Mouse (Mus musculus) neural tube, embryonic 11.5 days (tissue): ENCODE results near the gene Pigt. TPM values are rescaled to one million over a fixed set of nuclear protein-coding genes. Genes with fewer than 3 reads are reported as not detected.

Experiments used
- ATAC-seq: fragments of 200-750 bp; cut with Nextera tagmentation; 2 replicates; pipeline ENCODE4 v1.8.0; 2017; ENCODE audit warnings: moderate number of reproducible peaks, mild to moderate bottlenecking, moderate TSS enrichment, moderate library complexity; ENCODE audit not compliant: insufficient read depth, low FRiP score, low TSS enrichment
- DNase-seq: peaks from one replicate; pipeline ENCODE4 v3.0.0-alpha.2; 2015; ENCODE audit warnings: low spot score
- H3K27ac ChIP-seq: fragments of 300-500 bp; sonication (generic); 2 replicates; pipeline ENCODE4 v1.5.1; 2014; ENCODE audit warnings: low read depth, mild to moderate bottlenecking, low read length
- H3K27me3 ChIP-seq: fragments of 300-500 bp; sonication (generic); 2 replicates; pipeline ENCODE4 v1.6.1; 2014; ENCODE audit warnings: mild to moderate bottlenecking, low read length, mixed read lengths; ENCODE audit not compliant: control insufficient read depth, insufficient read depth
- H3K36me3 ChIP-seq: fragments of 300-500 bp; sonication (generic); 2 replicates; pipeline ENCODE4 v1.6.1; 2014; ENCODE audit warnings: mild to moderate bottlenecking, low read length, moderate library complexity, mixed read lengths; ENCODE audit not compliant: control insufficient read depth, insufficient read depth
- H3K4me1 ChIP-seq: fragments of 300-500 bp; sonication (generic); 2 replicates; pipeline ENCODE4 v1.6.1; 2014; ENCODE audit warnings: low read length, mixed read lengths; ENCODE audit not compliant: control insufficient read depth, insufficient read depth
- H3K4me2 ChIP-seq: fragments of 300-500 bp; sonication (generic); 2 replicates; pipeline ENCODE4 v1.6.1; 2014; ENCODE audit warnings: low read depth, mild to moderate bottlenecking, moderate library complexity
- H3K4me3 ChIP-seq: fragments of 300-500 bp; sonication (generic); 2 replicates; pipeline ENCODE4 v1.5.1; 2014; ENCODE audit warnings: low read depth, low read length
- H3K9ac ChIP-seq: fragments of 300-500 bp; sonication (generic); 2 replicates; pipeline ENCODE4 v1.6.1; 2014; ENCODE audit warnings: mild to moderate bottlenecking, low read length
- H3K9me3 ChIP-seq: fragments of 300-500 bp; sonication (generic); 2 replicates; pipeline ENCODE4 v1.6.1; 2016; ENCODE audit warnings: low read length; ENCODE audit not compliant: control insufficient read depth
- WGBS: fragments of 180-500 bp; shearing (Covaris S2); extraction: QIAGEN DNeasy Blood & Tissue Kit; methylation state at CpG from one replicate; pipeline ENCODE4 v1.1.7; 2014; 5-methylcytosine and 5-hydroxymethylcytosine counted together
- polyA plus RNA-seq: library from polyadenylated mRNA; unstranded; fragments of >200 nt; fragmentation: Nextera tagmentation; extraction: Ambion mirVana; gene quantifications from 2 replicates; pipeline ENCODE4 v1.2.1, GENCODE M21; 2014

Pigt gene
- polyA plus RNA-seq, 1 experiment from 2014 or later = 57.4 TPM

DNA sequence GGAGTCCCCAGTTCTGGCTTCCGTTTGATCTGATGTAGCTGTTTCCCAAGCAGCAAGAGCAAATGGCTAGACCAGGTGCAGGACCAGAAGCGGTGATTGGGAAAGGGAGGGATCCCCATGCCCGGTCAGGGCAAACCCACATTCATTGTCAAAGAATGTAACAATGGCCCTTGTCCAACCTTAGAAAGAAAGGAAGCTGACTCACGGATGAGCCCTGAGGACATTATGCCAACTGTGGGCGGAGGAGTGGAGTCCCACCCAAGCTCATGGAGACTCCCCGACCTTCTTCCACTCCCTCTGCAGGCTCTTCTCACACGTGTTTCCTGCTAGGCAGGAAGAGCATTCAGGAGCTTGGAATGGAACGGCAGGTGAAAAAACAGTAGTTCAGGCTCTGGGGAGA is 16.1 kb downstream of the Pigt start:
- H3K9ac ChIP-seq = no peak overlapping the region
- H3K4me1 ChIP-seq = no peaks in the 10 kb centered on the region
- H3K36me3 ChIP-seq = no peaks in the 10 kb centered on the region
- H3K4me3 ChIP-seq = no peak overlapping the region
- WGBS = 70% methylated on average over 8 of the region's 8 CpGs
- H3K27ac ChIP-seq = no peak overlapping the region
- no peaks in the 10 kb centered on the region for H3K27me3 ChIP-seq
- H3K9me3 ChIP-seq = no peaks in the 10 kb centered on the region
- no peak overlapping the region for H3K4me2 ChIP-seq
- no peak for ATAC-seq
- no peak for DNase-seq

DNA sequence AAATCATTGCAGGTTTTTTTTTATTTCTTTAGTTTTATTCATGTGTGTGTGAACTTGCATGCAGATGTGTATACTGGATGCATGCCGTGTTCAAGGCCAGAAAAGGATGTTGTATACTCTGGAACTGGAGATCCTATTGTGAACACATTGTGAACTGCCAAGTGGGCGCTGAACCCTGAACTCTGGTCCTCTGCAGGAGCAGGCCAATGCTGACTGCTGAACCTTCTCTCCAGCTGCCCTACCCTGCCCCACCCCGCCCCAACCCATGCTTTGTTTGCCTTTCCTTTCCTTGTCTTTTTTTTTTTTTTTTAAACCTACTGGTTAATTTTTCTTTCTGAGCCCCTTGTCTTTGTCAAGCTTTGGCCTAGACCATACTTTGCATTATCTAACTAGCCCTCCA is 17.6 kb downstream of the Pigt start:
- H3K36me3 ChIP-seq = no peaks in the 10 kb centered on the region
- H3K4me1 ChIP-seq = no peaks in the 10 kb centered on the region
- H3K4me2 ChIP-seq = no peak overlapping the region
- H3K4me3 ChIP-seq = no peak overlapping the region
- ATAC-seq (no peak), DNase-seq (no peak)
- no peak overlapping the region for H3K9ac ChIP-seq
- no peaks in the 10 kb centered on the region for H3K9me3 ChIP-seq
- H3K27ac ChIP-seq = no peak overlapping the region
- H3K27me3 ChIP-seq = no peaks in the 10 kb centered on the region
- WGBS = 91% methylated on average over 3 of the region's 3 CpGs

DNA sequence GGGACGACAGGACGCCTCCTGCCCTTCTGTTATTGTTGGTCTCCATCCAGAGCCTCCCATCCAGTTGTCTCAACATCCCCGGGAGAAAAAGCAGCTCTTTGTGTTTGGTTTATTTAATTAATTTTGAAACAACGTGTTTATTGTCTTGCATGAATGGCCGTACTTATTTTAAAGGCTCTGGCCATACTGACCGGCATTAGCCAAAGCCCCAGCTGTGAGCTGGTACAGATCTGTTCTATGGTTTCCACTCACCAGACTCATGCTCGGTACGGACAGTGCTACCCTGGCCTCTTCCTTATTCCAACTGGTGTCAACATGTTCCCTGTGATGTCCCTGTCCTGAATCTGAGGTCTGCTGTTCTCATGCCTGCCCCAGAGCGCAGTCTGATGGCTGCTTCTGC is 18.6 kb downstream of the Pigt start:
- Histone ChIP-seq H3K36me3 (no peaks in the 10 kb centered on the region), H3K4me1 (no peaks in the 10 kb centered on the region), H3K9me3 (no peaks in the 10 kb centered on the region), H3K9ac (no peak overlapping the region), H3K4me2 (no peak overlapping the region), H3K27me3 (no peaks in the 10 kb centered on the region), H3K27ac (no peak overlapping the region), H3K4me3 (no peak overlapping the region)
- DNase-seq (no peak), ATAC-seq (no peak)
- 84% methylated on average over 9 of the region's 9 CpGs for WGBS

DNA sequence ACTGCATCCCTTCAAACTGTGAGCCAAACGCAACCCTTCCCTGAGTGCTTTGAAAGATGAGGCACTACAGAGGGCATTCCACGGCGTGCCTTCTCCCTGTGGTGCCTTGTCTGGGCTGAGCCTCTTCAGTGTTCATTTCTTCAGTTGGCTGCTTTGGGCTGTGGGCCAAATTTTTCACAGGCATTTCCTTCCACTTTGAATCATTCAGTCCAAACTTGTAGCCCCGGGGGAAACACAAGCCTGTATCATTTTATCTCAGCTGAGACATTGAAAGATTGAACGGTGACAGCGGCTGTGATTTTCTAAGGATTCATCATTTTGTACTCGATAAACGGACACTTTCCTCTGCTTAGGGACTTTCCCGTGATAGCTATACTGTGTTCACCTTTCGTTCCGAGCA is 19.3 kb downstream of the Pigt start:
- ATAC-seq (no peak), DNase-seq (no peak)
- Histone ChIP-seq H3K9me3 (no peaks in the 10 kb centered on the region), H3K27ac (no peak overlapping the region), H3K9ac (no peak overlapping the region), H3K4me3 (no peak overlapping the region), H3K36me3 (no peaks in the 10 kb centered on the region), H3K27me3 (no peaks in the 10 kb centered on the region), H3K4me1 (no peaks in the 10 kb centered on the region), H3K4me2 (no peak overlapping the region)
- 92% methylated on average over 11 of the region's 11 CpGs for WGBS

- peak; percentile 51 for DNase-seq
- no peak overlapping the region for H3K4me2 ChIP-seq
- H3K9me3 ChIP-seq = no peaks in the 10 kb centered on the region
- no peak overlapping the region for H3K4me3 ChIP-seq
- ATAC-seq = no peak
- no peak overlapping the region for H3K27ac ChIP-seq
- H3K27me3 ChIP-seq = no peaks in the 10 kb centered on the region
- no peaks in the 10 kb centered on the region for H3K36me3 ChIP-seq
- 25% methylated on average over 7 of the region's 10 CpGs for WGBS
- H3K4me1 ChIP-seq = no peaks in the 10 kb centered on the region
- H3K9ac ChIP-seq = no peak overlapping the region
Measured at GRCm38 (mm10) chr2:164517485-164518221, 20.3 kb downstream of the Pigt start.

DNA sequence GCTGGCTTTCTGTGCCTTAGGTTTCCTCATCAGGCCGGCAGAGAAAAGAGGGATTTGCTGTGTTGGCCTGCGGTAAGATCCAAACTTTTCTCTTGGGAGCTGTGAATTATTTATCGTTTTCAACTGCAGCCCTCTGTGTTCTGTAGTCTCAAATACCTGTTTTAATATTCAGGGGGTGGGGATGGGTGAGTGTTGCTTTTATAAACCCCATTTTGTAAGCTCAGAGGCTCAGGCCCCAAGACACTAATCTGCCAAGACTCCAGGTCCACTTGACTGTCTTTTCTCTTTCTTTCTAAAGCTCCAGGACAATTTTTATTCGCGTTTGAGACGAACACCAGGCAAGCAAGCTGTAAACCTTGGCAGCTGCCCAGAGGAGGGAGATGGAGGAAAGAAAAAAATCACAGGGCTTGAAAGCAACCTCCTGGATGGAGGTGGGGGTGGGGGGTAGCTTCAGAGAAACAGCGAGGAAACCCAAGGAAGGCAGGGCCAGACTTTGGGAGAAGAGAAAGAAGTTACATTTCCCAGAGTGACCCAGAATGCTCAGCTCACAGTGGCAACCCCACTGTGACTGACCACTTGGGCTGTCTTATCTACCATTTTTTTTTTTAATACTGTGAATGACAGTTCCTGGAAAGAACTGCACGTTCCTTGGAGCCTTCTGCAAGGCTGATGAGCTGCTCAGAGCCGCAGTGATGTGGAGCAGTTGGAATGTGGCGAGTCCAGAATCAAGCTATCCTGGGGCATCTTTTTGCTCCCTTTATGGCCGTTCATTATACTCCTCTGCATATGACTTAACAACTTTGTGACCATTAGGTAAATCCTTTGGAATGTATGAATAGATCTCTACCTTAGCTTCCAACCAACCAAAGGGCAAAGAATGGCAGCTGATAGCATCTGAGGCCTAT is 21.2 kb downstream of the Pigt start:
- Histone ChIP-seq H3K4me2 (no peak overlapping the region), H3K27me3 (no peaks in the 10 kb centered on the region), H3K36me3 (no peaks in the 10 kb centered on the region), H3K4me1 (no peaks in the 10 kb centered on the region), H3K27ac (no peak overlapping the region), H3K9me3 (no peaks in the 10 kb centered on the region), H3K4me3 (no peak overlapping the region), H3K9ac (no peak overlapping the region)
- DNase-seq (no peak), ATAC-seq (no peak)
- 72% methylated on average over 11 of the region's 11 CpGs for WGBS

DNA sequence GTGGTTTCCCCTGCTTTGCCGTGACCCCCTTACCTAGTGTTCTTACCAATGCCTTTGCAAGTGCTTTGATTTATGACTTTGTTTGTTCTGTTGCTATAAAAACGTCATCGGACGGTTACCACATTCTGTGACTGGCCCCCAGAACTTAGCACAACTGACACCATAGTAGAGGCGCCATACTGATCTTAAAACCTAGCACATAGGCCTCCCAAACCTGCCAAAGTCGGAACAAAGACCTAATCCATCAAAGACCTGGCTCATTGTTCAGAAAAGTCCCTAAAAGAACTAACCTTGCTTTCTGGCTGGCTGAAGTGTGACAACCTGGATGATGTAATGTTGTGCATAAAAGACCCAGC is 21.8 kb downstream of the Pigt start:
- Histone ChIP-seq H3K4me3 (no peak overlapping the region), H3K4me1 (no peaks in the 10 kb centered on the region), H3K36me3 (no peaks in the 10 kb centered on the region), H3K4me2 (no peak overlapping the region), H3K27me3 (no peaks in the 10 kb centered on the region), H3K9ac (no peak overlapping the region), H3K27ac (no peak overlapping the region), H3K9me3 (no peaks in the 10 kb centered on the region)
- 57% methylated on average over 6 of the region's 6 CpGs for WGBS
- ATAC-seq (no peak), DNase-seq (no peak)

DNA sequence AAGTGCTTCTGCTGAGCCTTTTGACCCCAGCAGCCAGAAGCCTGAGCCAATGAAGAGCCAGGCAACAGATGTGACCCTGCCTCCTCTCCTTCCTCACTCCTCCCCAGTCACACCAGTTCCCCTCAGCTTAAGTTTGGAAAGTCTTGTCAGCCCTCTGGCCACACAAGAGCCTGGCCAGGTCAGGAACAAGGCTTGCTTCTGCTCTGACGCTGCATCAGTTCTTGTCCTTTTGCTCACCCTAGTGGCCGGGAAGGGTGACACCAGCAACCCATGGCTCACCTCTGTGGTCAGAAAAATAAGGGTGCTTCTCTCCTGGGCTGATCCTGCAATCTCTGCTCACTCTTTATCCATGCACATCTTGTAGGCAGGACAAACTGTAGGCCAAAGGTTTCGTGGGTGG is 23.5 kb downstream of the Pigt start:
- Histone ChIP-seq H3K4me3 (no peak overlapping the region), H3K4me2 (no peak overlapping the region), H3K9ac (no peak overlapping the region), H3K4me1 (no peaks in the 10 kb centered on the region), H3K9me3 (no peaks in the 10 kb centered on the region), H3K27me3 (no peaks in the 10 kb centered on the region), H3K27ac (no peak overlapping the region), H3K36me3 (no peaks in the 10 kb centered on the region)
- DNase-seq (peak; percentile 53), ATAC-seq (no peak)
- WGBS = 16% methylated on average over 3 of the region's 3 CpGs

- WGBS = 16% methylated on average over 11 of the region's 11 CpGs
- Histone ChIP-seq H3K9ac (no peak overlapping the region), H3K4me2 (no peak overlapping the region), H3K9me3 (no peaks in the 10 kb centered on the region), H3K36me3 (no peaks in the 10 kb centered on the region), H3K4me3 (no peak overlapping the region), H3K27me3 (no peaks in the 10 kb centered on the region), H3K4me1 (no peaks in the 10 kb centered on the region), H3K27ac (no peak overlapping the region)
- ATAC-seq (no peak), DNase-seq (no peak)
Measured at GRCm38 (mm10) chr2:164521841-164522240, 24.5 kb downstream of the Pigt start.
